Mouse (Mus musculus): ENCODE measurements around the gene 1600015I10Rik. TPM values are rescaled to one million over a fixed set of nuclear protein-coding genes. Genes with fewer than 3 reads are reported as not detected.
"Not testable (repeated sequence)": the region's sequence is repeated elsewhere in the genome, so short reads cannot be mapped to it uniquely, and the experiment has no call there.

1600015I10Rik gene
- total RNA-seq, 2 experiments from 2014 or later = not detected

GRCm38 (mm10) chr6:48959151-48959550 is 29.5 kb downstream of the 1600015I10Rik start:
- not testable (repeated sequence) for ATAC-seq (replicated peaks; ENCODE audit: low FRiP score, poor library complexity, severe bottlenecking)

- not testable (repeated sequence) for ATAC-seq (replicated peaks; ENCODE audit: low FRiP score, poor library complexity, severe bottlenecking)
These were observed 37.0 kb downstream of the 1600015I10Rik start for GRCm38 (mm10) chr6:48966696-48967095.

GRCm38 (mm10) chr6:48967868-48968267 is 38.2 kb downstream of the 1600015I10Rik start:
- no peak for ATAC-seq (replicated peaks; ENCODE audit: low FRiP score, poor library complexity, severe bottlenecking)

GRCm38 (mm10) chr6:48974663-48975062 is 45.0 kb downstream of the 1600015I10Rik start, which contains the start of gene Doxl2:
Gene Doxl2, plus strand, starts transcription at chr6:48974963.
- ATAC-seq (replicated peaks; ENCODE audit: low FRiP score, poor library complexity, severe bottlenecking) = no peak

GRCm38 (mm10) chr6:48979616-48980015 is 49.9 kb downstream of the 1600015I10Rik start:
- no peak for ATAC-seq (replicated peaks; ENCODE audit: low FRiP score, poor library complexity, severe bottlenecking)

- no peak for ATAC-seq (replicated peaks; ENCODE audit: low FRiP score, poor library complexity, severe bottlenecking)
These were observed 52.6 kb downstream of the 1600015I10Rik start for GRCm38 (mm10) chr6:48982305-48982704.

Other genes with a start within 250 kb of the 1600015I10Rik start
- 13.7 and 46.5 TPM in 2 replicates for gene Gimap4, start 245.3 kb upstream of the 1600015I10Rik start, total RNA-seq (2015; ENCODE audit: low replicate concordance)
- 26.5 and 34.1 TPM in 2 replicates for gene Gimap4, start 245.3 kb upstream of the 1600015I10Rik start, total RNA-seq (2017; ENCODE audit: low replicate concordance)
- 11.2 and 30.2 TPM in 2 replicates for gene Gimap6, start 221.7 kb upstream of the 1600015I10Rik start, total RNA-seq (2015; ENCODE audit: low replicate concordance)
- gene Gimap6, start 221.7 kb upstream of the 1600015I10Rik start, total RNA-seq (2017; ENCODE audit: low replicate concordance) = 17.7 and 25.0 TPM in 2 replicates
- gene Gm28053, start 211.3 kb upstream of the 1600015I10Rik start, total RNA-seq (2015; ENCODE audit: low replicate concordance) = not detected in 2 replicates
- 1.9 and 23.4 TPM in 2 replicates for gene Gm28053, start 211.3 kb upstream of the 1600015I10Rik start, total RNA-seq (2017; ENCODE audit: low replicate concordance)
- gene Gimap7, start 211.3 kb upstream of the 1600015I10Rik start, total RNA-seq (2015; ENCODE audit: low replicate concordance) = 6.1 and 10.5 TPM in 2 replicates
- gene Gimap7, start 211.3 kb upstream of the 1600015I10Rik start, total RNA-seq (2017; ENCODE audit: low replicate concordance) = 4.0 TPM in 1 of 2 replicates, not detected in the other
- gene Gimap1, start 190.8 kb upstream of the 1600015I10Rik start, total RNA-seq (2015; ENCODE audit: low replicate concordance) = 4.3 and 7.1 TPM in 2 replicates
- gene Gimap1, start 190.8 kb upstream of the 1600015I10Rik start, total RNA-seq (2017; ENCODE audit: low replicate concordance) = 3.6 and 4.3 TPM in 2 replicates
- 8.0 and 23.4 TPM in 2 replicates for gene Gimap5, start 183.7 kb upstream of the 1600015I10Rik start, total RNA-seq (2015; ENCODE audit: low replicate concordance)
- gene Gimap5, start 183.7 kb upstream of the 1600015I10Rik start, total RNA-seq (2017; ENCODE audit: low replicate concordance) = 2.8 and 4.2 TPM in 2 replicates
- gene Gimap3, start 159.0 kb upstream of the 1600015I10Rik start, total RNA-seq (2015; ENCODE audit: low replicate concordance) = 8.8 and 14.1 TPM in 2 replicates
- gene Gimap3, start 159.0 kb upstream of the 1600015I10Rik start, total RNA-seq (2017; ENCODE audit: low replicate concordance) = 4.4 and 7.1 TPM in 2 replicates
- gene Tmem176a, start 89.0 kb upstream of the 1600015I10Rik start, total RNA-seq (2015; ENCODE audit: low replicate concordance) = 6.1 and 8.8 TPM in 2 replicates
- 2.7 and 13.4 TPM in 2 replicates for gene Tmem176a, start 89.0 kb upstream of the 1600015I10Rik start, total RNA-seq (2017; ENCODE audit: low replicate concordance)
- gene Tmem176b, start 88.4 kb upstream of the 1600015I10Rik start, total RNA-seq (2015; ENCODE audit: low replicate concordance) = 15.5 and 18.4 TPM in 2 replicates
- gene Tmem176b, start 88.4 kb upstream of the 1600015I10Rik start, total RNA-seq (2017; ENCODE audit: low replicate concordance) = 3.6 and 15.5 TPM in 2 replicates
- not detected in 2 replicates for gene Aoc1, start 57.0 kb upstream of the 1600015I10Rik start, total RNA-seq (2015; ENCODE audit: low replicate concordance)
- gene Aoc1, start 57.0 kb upstream of the 1600015I10Rik start, total RNA-seq (2017; ENCODE audit: low replicate concordance) = not detected in 2 replicates
- gene Doxl2, start 45.1 kb downstream of the 1600015I10Rik start, total RNA-seq (2015; ENCODE audit: low replicate concordance) = not detected in 2 replicates
- gene Doxl2, start 45.1 kb downstream of the 1600015I10Rik start, total RNA-seq (2017; ENCODE audit: low replicate concordance) = not detected in 2 replicates
- not detected in 2 replicates for gene Svs1, start 57.0 kb downstream of the 1600015I10Rik start, total RNA-seq (2015; ENCODE audit: low replicate concordance)
- gene Svs1, start 57.0 kb downstream of the 1600015I10Rik start, total RNA-seq (2017; ENCODE audit: low replicate concordance) = not detected in 2 replicates
- gene Gpnmb, start 106.7 kb downstream of the 1600015I10Rik start, total RNA-seq (2015; ENCODE audit: low replicate concordance) = 13.7 TPM in 1 of 2 replicates, not detected in the other
- 0.13 TPM in 1 of 2 replicates, not detected in the other for gene Gpnmb, start 106.7 kb downstream of the 1600015I10Rik start, total RNA-seq (2017; ENCODE audit: low replicate concordance)
- 4.2 and 21.6 TPM in 2 replicates for gene Malsu1, start 143.9 kb downstream of the 1600015I10Rik start, total RNA-seq (2015; ENCODE audit: low replicate concordance)
- 0.45 and 6.3 TPM in 2 replicates for gene Malsu1, start 143.9 kb downstream of the 1600015I10Rik start, total RNA-seq (2017; ENCODE audit: low replicate concordance)

All from erythroid progenitor cell, adult 5-6 weeks (primary cell).